Mouse (Mus musculus) kidney, adult 18-20 months (tissue): ENCODE measurements around the gene Disp2.

Experiments
- DNase-seq: peaks from one replicate; pipeline ENCODE4 v3.0.0; 2021

Disp2 gene

GRCm38 (mm10) chr2:118846246-118846645 is 66.7 kb downstream of the Disp2 start:
- peak; percentile 57 for DNase-seq

DNA sequence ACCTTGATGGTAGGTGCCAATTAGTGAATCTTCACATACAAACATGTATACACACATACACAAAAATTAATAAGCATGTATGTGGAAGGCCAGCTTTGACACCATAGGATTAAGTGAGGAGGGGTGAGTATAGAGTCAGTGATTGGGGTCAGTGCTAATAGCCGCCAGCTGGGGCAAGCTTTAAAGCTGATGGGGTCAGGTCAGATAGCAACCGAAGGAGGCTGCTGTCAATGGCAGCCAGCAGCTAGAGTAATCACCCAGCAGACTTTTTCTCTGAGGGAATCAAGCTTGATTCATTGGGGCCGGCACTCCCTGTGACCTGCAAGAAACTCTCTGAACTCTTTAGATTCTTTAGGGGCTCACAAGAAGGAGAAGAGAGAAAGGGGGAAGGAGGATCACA is 72.2 kb downstream of the Disp2 start:
- DNase-seq: no peak
